Mouse (Mus musculus): ENCODE results near the gene Cfap100.

DNA sequence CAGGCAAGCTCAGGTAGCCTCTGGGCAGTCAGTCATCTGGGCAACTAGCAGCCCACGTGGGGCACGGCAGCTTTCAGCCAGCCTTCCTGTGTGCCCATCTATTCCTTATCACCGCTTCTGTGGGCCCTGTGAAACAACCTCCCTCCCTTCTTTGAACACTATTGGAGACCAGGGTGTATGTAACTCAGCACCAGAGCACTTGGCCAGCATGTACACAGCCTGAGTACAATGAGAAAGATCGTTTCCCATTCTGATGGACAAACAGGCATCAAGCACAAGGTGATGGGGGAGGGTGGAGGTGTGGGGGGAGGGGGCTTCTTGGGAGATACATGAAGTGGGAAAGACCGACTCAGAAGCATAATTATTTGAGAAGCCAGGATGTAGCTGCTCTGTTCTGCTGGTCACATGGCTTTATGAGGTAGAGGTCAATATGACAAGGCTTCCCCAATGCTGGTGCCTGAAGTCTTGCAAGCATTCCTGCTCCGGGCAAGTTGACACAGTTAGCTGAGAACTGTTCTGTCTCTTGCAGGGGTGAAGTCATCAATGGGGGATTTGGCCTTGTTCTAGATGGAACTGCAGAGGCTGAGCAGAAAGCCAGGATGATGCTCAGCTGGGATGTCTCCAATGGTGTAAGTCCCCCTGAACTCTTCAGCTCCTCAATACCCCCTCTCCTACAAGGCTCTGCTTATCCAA, 67.5 kb downstream of the Cfap100 start:
- TF ChIP-seq GATA1 (IDR thresholded peaks at IDR 0.05; ENCODE audit: borderline replicate concordance, low read length) (no peak), FLI1 (IDR thresholded peaks at IDR 0.05; ENCODE audit: low read length) (no peak)
